Mouse (Mus musculus) frontal cortex, postnatal 14 days (tissue): ENCODE results near the gene 2310061I04Rik.
A peak's percentile ranks its signal among the peaks of the same experiment; 100 is the strongest.

Source experiments
- DNase-seq, 2 experiments: peaks; one replicate each; pipeline ENCODE4 v3.0.0; 2022; ENCODE audit warnings: low spot score in 2 of 2

2310061I04Rik gene

DNA sequence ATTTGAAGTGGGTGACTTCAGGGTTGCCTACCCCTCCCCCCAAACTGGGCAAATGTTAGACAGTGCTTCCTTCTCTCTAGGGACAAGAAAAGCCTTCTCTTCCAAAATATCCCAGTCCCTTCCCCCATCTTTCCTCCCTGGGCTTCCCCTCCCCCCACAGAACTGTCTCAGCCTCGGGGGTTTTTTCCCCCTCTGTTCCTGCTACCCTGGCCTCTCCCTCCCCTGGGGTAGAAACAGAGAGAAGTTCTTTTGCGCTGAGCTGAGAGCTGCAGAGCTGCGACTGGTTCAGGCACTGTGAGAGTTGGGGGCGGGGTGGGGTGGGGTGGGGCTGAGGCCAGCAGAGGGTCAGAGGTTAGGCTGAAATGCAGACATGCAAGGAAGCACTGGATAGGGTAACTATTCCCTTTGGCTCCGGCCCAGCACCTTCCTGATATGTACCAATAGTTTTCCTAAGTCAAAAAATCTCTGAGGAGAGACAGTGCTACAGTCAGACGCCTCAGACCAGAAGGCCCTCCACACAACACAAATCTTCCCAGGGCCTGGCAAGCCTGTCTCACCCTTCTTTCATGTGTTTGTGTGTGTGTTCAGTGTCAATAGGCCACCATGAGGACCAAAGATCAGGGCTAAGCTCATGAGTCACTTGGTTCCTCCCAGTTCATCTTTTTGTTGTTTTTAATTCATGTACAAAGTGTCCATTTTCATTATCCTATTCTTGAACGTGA is 27.7 kb downstream of the 2310061I04Rik start:
- DNase-seq = no peak

DNA sequence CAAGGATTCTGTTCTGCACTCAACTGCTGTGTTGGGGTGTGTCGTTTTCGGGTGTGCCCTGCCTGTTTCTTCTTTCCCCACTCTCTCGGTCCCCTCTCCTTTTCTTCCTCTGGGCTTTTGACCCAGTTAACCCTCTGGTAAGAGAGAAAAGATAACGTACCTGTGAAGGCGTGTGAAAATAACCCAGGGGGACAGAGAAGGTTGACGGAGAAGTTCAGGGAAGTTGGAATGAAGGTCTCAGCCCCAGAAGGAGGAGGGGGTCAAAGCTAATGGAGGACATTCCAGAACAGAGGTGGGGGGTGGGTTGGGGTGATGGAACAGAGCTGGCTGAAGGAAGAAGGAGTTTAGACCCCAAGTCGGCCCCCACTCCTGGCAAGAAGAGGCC is 28.3 kb downstream of the 2310061I04Rik start:
- no peak for DNase-seq

DNA sequence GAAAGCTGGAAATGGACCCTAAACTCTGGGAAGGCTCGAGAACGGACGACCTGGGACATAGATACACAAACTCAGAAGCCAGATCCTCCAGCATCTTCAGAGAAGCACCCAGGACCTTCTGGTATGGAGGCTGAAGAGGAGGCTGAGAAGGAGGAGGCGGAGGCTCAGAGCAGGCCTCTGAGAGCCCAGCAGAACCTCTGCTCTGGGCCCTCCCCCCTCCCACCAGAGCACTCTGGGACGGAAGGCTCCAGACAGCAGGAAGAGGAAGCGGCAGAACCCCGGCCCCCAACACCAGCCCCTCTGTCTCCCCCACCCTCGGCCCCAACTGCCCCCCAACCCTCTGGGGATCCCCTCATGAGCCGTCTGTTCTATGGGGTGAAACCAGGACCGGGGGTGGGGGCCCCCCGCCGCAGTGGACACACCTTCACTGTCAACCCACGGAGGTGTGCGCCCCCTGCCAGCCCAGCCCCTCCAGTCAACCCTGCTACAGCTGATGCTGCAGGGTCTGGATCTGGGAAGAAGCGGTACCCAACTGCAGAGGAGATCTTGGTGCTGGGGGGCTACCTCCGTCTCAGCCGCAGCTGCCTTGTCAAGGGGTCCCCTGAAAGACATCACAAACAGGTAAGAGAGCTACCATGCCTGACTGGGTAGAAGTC is 28.9 kb downstream of the 2310061I04Rik start:
- no peak for DNase-seq

DNA sequence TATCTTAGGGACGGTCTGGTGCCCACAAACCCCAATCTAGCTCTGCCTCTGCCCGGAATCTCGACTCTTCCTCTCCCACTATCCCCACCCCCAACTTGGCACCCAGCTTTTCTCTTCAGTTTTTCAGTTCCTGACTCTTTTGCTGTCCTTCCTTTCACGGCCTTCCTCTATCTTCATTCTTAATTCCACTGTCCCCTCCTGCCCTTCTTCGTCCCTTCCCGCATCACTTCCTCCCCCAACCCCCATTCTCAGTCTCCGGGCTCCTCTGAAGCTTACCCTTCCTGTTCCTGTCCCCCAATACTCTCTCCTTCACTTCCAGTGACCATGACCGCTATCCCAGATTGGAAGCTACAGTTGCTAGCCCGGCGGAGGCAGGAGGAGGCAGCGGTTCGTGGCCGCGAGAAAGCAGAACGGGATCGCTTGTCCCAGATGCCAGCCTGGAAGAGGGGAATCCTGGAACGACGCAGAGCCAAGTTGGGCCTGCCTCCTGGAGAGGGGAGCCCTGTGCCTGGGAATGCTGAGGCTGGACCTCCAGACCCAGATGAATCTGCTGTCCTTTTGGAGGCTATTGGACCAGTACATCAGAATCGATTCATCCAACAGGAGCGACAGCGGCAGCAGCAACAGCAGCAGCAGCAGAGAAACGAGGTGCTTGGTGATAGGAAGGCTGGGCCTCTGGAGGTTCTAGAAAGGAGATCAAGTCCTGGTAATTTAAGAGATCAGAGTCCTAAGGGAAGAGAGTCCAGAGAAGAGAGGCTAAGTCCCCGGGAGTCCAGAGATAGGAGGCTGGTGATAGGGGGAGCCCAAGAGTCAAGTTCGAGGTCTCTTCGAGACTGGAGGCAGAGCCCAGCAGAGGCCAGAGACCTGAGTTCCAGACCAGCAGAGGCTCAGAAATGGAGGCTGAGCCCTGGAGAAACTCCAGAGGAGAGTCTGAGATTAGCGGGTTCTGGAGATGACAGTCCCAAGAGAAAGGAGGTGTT is 30.0 kb downstream of the 2310061I04Rik start:
- no peak for DNase-seq

DNA sequence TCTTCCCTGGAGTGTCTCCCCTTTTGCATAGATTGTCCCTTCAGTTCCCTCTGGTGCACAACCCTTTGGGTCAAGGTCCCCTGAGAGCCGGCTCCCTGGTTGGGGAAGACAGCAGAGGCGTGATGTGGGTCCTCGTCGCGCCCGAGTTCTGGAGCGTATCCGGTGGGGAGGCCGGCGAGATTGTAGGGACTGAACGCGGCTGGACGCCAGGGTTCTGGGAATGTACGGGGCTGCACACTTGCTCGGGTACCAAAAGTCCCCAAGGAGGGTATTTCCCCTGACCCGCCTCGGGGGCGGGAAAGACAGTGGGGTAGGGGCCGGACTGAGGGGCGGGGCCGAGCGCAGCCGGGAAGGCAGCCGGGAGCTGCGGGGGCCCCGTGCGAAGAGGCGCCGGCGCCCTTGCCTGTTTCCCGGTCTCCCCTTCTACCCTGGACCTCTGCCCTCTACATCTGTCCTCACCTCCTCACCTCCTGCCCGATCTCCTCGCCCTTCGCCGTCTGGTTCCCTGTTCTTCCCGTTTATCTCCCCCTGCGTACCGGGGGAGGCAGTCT is 30.9 kb downstream of the 2310061I04Rik start:
- peak in 1 of 2 experiments; percentile 48 for DNase-seq

DNA sequence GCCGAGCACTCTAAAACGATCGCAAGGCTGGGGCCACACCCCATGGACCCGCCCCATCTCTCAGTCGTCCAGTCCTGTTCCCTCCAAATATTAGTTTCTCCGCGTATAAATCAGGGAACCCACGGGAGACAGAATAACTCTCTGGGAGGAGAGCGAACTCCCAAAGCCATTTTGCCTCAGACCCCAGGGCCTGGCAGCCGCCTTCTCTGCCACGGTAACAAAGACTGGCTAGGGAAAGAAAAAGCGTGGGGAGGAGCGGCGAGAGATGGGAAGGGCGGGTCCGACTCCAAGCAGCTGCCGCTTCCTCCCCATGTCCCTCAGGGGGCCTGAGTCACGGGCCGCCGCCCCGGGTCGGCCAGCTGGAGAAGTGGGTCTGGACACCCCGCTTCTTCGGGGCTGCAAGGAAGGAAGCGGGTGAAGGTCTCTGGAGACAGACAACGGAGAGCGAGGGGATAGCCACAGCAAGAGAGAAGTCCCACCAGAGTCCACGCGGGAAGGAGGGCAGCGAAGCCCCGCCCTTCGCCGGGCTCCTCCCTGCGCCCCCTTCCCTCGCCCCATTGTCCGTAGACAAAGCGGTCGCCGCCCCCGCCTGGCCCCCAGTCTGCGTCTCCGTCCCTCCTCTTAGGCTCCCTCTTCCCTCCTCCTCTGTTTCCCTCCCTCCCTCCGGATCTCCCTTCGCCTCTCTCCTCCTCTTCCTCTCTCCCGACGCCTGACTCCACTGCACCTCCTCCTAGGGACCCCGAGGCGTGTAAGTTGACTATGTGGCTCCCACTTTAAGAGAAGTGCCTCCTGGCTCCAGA is 31.6 kb downstream of the 2310061I04Rik start, which contains the start of gene Ppp1r18:
Ppp1r18 (plus strand) TSS at position 113 of the 800 bp plus-strand sequence.
- no peak for DNase-seq

DNA sequence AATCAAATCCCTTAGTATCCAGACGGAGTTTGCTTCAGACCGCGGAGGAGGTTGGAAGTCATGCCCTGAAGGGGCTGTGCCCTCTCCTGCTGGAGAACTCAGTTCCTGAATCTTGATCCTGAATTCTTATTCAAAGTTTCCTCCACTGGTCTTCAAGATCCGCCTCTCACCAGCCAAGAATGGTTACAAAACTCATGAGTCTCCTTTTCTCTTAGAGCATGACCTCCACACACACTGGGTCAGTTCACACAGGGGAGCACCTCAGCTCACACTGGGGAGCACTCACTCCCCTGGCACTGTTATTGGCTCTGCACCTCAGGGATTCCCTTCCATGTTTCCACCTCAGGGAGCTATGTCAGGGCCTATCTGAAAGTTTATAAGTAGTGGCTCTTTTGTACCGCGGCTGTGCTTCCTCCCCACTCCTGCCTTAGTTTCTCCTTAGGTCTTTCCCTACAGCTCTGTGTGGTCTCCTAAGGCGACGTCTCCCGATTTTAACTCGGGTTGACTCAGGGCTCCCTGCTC is 32.3 kb downstream of the 2310061I04Rik start:
- DNase-seq = no peak

DNA sequence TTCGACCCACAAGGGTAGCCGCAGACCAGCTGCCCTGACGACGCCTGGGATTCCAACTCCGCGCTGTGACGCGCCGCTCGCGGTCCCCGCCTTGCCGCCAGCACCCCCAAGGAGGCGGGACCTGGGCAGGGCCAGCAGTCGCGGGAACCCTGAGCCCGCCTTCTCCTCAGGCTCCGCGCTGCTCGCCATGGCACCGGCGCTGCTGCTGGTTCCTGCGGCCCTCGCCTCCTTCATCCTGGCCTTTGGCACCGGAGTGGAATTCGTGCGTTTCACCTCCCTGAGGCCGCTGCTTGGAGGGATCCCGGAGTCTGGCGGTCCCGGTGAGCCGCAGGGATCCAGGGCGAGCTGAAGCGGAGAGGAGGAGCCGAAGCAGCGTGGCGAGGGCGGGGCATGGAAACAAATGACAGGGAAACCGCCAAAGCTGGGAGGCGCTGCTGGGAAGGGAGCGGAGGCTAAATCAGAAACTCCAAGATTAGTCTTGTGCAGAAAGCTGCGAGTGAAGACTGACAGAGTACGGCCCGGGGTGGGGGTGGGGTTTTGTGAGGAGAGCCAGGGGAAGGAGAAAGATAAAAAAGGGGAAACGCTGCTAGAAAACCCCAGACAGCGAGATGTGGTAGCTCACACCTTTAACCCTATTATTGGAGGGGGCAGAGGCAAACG is 35.9 kb downstream of the 2310061I04Rik start, which contains the start of gene Nrm:
Nrm (plus strand) TSS at position 121 of the 660 bp plus-strand sequence.
- peak; percentile 81 to 86 for DNase-seq

DNA sequence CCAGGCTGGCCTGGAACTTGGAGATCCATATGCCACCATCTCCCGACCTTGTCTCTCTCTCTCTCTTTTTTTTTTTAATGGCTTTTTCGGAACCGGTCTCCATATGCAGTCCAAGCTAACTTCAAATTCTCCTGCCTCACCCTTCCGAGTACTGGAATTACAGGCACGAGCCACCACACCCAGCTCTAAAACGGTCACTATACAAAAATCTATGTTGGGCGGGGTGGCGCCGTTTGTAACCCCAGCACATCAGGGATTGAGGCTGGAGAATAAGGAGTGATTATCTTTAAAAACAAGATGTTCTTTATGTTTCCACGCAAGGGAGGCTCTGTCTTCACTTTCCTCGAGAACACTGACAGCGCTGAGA is 36.4 kb downstream of the 2310061I04Rik start:
- no peak for DNase-seq

DNA sequence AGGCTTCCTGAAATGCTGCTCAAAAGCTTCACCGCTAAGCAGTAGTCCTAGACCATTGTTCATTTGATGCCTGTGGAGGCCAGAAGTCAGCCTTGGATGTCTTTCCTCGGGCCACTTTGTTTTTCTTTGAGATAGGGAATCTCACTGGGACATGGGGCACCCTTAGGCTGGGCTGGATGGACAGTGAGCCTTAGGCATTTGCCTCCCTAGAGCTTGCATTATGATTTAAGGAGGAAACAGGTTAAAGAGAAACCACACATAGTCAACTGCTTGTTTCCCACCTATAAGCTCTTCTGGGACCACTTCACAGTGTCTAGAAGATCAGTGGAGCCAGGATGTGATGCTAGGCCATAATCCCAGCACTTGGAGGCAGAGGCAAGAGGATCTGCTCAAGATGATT is 37.4 kb downstream of the 2310061I04Rik start:
- no peak for DNase-seq

DNA sequence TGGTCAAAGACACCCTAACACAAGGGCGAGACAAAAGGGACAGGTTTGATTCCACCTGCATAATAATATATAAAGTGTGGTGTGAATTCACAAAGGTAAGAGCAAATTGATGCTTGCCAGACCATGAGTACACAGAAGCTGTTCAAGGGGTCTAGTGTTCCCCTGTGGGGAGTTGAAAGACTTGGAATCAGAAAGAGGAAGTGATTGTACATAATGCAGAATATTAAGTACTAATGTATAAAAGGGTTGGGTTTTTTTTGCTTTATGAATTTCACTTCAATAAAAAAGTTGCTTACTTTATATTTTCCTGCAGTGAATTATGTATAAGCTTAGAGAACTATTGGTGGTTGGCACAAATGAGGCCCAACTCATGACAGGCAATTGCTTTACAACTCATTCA is 37.9 kb downstream of the 2310061I04Rik start:
- DNase-seq = no peak

DNA sequence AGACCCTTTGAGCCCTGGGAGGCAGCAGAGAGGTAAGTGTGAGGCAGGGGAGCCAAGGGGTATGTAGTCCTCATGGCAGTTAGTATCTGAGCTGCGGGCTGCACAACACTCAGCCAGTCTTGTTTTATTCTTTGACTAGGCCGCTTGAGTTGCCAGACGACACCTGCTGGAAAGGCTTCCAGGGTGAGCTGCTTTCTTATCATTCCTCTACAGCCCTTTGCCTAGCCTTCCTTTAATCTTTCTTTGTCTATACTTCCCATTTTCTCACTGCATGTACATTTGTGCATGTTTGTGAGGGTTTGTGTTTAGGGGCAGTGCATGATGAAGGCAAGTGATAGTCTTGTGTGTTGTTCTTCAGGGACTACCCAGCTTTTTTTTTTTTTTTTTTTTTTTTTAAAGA is 46.3 kb downstream of the 2310061I04Rik start:
- DNase-seq = no peak

DNA sequence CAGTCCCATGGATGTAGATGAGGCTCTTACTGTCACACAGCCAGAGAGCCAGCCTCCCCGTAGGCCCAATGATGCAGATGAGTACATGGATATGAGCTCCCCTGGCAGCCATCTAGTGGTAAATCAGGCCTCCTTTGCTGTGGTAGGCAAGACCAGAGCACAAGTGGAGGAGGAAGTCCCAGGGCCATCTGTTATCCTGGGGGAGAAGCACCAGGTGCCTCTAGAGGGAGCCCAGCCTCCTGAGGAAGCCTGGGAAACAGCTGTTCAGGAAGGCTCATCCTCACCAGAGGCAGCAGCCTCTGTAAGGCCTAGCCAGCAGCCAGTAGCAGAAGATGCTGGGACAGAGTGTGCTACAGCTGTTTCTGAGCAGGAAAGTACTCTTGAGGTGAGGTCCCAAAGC is 49.1 kb downstream of the 2310061I04Rik start:
- DNase-seq = no peak

DNA sequence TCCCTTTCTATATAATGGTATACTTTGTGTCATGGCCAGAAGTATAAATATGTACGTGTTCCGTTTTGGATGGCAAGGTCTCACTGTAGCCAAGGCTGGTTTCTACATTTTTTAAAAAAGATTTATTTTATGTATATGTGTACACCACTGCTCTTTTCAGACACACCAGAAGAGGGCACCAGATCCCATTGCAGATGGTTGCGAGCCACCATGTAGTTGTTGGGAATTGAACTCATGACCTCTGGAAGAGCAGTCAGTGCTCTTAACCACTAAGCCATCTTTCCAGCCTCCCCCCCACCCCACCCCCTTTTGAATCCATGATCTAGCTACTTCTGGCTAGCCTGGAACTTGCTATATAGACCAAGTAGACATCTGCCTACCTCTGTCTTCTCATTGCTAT is 53.7 kb downstream of the 2310061I04Rik start:
- DNase-seq = no peak
